24 mouse cellular contexts compared by ENCODE assay signal in genomic region chr13:59317458-59318005, GRCm38 (mm10).
A peak's percentile ranks its signal among the peaks of the same experiment; 100 is the strongest.
DNase-seq lines count a peak whose midpoint lies in the region; TF ChIP-seq lines count a peak whose summit lies in the region.
"Had no signal": no experiment of that assay in that cellular context is flagged by ENCODE, and none has a peak within 500 bp of the region (broad histone marks: within the 10 kb centered on the region; RNA-seq: fewer than 3 reads in every experiment).

No protein-coding gene starts in this region.

- no peak overlapping the region for H3K4me3 ChIP-seq in lung, adult 2 months (replicated peaks; ENCODE audit: extremely low read depth, low read depth, low read length)
- H3K4me3 ChIP-seq: embryonic facial prominence, embryonic 10.5 days; embryonic facial prominence, embryonic 15.5 days; forebrain, embryonic 12.5 days had no signal

- peak; percentile 7 to 15 for DNase-seq in cerebellum, adult 18-20 months
- DNase-seq in cerebellum, adult 11 months, result no peak
- DNase-seq in left cerebral cortex, postnatal 4 days, result peak; percentile 39
- no peak for DNase-seq in left cerebral cortex, postnatal 14 days (ENCODE audit: low spot score in 2 of 2)
- peak; percentile 74 to 79 for DNase-seq in cerebellum, postnatal 10 days
- no peak for DNase-seq in lung, adult 2 months
- DNase-seq in embryo, embryonic 10 days (ENCODE audit: low spot score), result no peak
- DNase-seq: adrenal gland, postnatal 10 days; forebrain, postnatal 0 days; gastrocnemius, postnatal 10 days; heart, postnatal 36 days; kidney, adult 8-10 months; kidney, postnatal 4 days; layer of hippocampus, postnatal 36 days; liver; lung, embryonic 14.5 days; lung, postnatal 14 days; midbrain, embryonic 14.5 days; right cerebral cortex, adult 18-20 months; spleen, adult 18-20 months; thymus, postnatal 14 days had no signal

- no peak for TF ChIP-seq CTCF in lung, adult 2 months (IDR thresholded peaks at IDR 0.05; ENCODE audit: insufficient read depth, low read length)

- 64% methylated on average over 16 of the region's 16 CpGs for WGBS in lung, adult 2 months

- intact Hi-C loops in left cerebral cortex, postnatal 4 days (cut with DNase I), result loop anchor here (10.0 kb wide), 1 partner anchor 513 kb away; the partner anchor contains the start of gene Ntrk2
- intact Hi-C loops in left cerebral cortex, postnatal 14 days (cut with DNase I), result no loop called here

- no peak for TF ChIP-seq POLR2A in lung, adult 2 months (IDR thresholded peaks at IDR 0.05; ENCODE audit: borderline replicate concordance, extremely low read depth, low read depth, low read length)

- no peaks in the 10 kb centered on the region for H3K4me1 ChIP-seq in lung, adult 2 months (ENCODE audit: control insufficient read depth, insufficient read depth, low read length)
- H3K4me1 ChIP-seq: embryonic facial prominence, embryonic 10.5 days; embryonic facial prominence, embryonic 15.5 days had no signal

Comparison
In these comparisons a context has a peak if more than half of its experiments do, and no peak if none do; other contexts are left out.
1. DNase-seq: peak in cerebellum, adult 18-20 months (2 of 2), left cerebral cortex, postnatal 4 days (single experiment) and cerebellum, postnatal 10 days (2 of 2); none in cerebellum, adult 11 months (single experiment), left cerebral cortex, postnatal 14 days (0 of 2), lung, adult 2 months (single experiment) and embryo, embryonic 10 days (single experiment).